Mouse (Mus musculus) urinary bladder, postnatal 10 days (tissue): ENCODE measurements around the gene Appl2.
"Not testable (repeated sequence)": the region's sequence is repeated elsewhere in the genome, so short reads cannot be mapped to it uniquely, and the experiment has no call there.

Experiments used
- DNase-seq: peaks from one replicate; pipeline ENCODE4 v3.0.0; 2022; ENCODE audit warnings: low spot score

Appl2 gene

DNA sequence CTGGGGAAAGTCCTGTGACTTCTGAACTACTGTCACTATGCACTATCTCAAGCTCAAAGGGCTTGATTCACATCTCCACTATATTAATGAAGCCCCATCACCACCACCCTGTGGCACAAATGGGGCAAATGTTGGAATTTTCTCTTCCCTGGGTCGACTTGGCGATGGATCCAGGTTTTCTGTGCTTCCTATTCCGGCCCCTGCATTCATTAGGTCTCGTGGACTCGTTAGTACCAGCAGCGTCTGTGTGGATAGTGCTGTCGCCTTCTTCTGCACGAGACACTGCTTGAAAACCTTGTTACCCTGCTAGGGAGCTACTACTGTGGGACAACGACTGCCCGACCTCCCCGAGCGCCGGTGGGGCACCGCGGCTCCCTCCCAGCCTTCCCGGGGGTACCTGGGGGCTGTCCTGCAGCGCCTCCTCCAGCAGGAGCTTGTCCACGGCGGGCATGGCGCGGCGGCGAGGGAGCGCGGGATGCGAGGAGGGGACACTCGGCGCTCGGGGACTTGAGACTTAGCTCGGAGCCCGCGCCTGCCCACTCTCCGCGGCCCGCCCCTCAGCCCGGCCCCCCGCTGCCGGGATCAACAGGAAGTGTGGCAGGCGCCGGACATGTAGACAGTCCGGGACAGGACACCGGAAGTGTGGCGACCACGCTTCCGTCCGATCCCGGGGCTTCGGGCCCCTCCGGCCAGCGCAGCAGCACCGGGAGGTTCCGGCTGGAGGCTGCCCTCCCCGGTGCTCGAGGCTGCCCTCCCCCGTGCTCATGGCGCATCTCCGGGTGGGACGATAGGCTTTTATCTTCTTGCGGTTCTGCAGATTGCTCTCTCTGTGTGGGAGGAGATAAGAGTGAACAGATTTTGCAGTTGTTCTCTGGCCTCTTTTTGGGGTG is at the start of gene Appl2:
TSS of gene Appl2 (minus strand) at position 608 of the 890 bp plus-strand sequence.
- DNase-seq, result peak; percentile 81

DNA sequence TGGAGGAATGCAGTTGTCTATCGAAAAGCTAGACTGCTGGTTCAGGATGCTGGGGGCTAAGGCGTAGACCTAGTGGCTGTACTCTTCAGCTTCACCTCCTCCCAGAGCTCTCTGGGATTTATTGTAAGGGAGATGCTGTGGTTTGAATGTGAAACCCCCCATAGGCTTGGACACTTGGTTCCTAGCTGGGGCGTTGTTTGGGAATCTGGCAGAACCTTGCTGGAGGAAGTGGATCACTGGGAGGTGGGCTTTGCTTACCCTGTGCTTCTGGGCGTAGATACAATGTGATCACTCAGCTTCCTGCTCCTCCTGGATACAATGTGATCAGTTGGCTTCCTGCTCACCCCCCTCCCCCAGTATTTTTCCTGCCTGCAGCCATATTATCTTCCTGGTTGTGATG is 47.7 kb upstream of the Appl2 start:
- DNase-seq, result no peak

DNA sequence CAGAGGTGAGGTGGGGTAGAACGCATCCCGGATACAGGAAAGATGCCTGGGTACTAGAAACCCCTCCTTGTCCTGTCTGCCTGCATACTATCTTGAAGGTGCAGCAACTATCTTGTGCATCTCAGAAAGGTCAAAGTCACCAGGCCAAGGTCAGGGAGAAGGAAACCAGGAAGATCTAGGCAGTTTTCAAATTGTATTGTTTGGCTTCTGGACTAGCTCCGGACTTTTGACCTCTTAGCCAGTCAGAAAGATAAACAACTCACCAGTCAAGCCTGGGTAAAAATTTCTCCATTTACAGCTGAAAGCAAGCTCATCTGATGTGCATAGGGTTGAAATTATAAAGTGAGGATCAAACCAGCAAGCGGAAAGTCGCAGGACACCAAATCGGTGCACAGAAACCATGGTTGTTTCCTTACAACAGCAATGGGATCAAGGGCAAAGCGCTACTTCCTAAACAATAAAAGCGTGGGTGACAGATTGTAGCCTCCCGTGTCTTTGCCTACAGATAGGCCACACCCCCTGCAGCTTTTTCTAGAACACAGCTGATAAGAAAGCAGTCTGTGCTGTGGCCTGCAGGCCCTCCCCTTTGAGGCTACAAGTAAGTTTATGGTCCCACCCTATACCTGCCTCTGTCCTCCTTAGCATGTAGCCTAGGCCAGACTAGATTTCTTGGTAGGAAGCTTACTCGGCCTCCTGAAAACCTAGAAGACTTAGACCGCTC is 43.8 kb upstream of the Appl2 start:
- DNase-seq, result no peak

DNA sequence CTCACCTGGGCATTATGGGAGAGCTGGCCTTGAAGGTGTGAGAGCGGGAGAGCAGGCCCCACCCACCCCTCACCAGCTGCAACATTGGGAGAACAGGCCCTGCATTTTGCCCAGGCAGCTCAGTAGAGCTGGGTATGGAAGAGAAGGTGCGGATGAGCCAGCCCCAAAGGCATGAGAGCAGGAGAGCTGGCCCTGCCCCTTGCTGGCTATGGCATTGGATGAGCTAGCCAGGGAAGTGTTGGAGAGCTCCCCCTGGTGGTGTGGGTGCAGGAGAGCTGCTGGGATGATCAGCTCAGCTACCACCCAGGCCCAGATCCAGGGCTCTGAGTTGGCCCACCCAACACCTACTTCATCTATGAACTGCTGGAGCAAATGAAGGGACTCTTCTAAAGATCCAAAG is 39.7 kb upstream of the Appl2 start:
- no peak for DNase-seq

GRCm38 (mm10) chr10:83681334-83681733 is 32.8 kb upstream of the Appl2 start:
- DNase-seq, result no peak

DNA sequence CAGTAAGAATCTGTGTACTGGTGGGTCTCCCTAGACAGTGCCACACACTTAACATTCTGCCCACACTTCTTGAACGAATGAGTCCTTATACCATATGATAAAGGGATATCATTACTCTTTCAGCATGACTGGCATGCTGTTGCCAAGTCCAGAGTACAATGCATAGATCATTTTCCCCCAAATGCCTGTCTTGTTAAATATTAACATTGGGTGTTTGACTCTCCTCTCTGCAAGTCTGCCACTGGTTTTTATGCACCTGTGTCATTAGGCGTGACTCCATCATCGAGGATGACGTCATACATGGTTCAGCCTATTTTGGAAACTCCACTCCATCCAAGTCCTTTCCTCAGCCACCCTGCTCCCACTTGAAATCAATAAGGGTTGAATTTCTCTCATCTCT is 18.0 kb upstream of the Appl2 start:
- no peak for DNase-seq

GRCm38 (mm10) chr10:83661925-83662324 is 13.4 kb upstream of the Appl2 start:
- no peak for DNase-seq

DNA sequence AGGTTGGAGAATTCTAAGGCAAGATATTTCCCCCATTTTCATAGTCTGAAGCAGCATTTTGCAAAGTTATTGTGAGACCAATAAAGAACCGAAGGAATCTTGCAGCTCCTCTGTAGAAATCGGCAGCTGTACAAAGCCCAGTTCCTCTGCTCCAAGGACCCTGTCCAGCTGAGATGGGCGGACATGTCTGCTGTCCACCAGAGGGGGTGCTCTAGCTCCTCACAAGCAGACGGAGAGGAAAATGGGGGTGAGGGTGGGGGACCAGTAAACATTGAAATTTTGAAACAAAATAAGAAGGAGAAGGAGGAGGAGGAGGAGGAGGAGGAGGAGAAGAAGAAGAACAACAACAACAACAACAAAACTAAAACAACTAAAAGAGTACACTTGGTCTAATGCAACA is 12.1 kb upstream of the Appl2 start:
- DNase-seq, result no peak

- no peak for DNase-seq
These were observed 6.1 kb upstream of the Appl2 start for GRCm38 (mm10) chr10:83654591-83654990.

DNA sequence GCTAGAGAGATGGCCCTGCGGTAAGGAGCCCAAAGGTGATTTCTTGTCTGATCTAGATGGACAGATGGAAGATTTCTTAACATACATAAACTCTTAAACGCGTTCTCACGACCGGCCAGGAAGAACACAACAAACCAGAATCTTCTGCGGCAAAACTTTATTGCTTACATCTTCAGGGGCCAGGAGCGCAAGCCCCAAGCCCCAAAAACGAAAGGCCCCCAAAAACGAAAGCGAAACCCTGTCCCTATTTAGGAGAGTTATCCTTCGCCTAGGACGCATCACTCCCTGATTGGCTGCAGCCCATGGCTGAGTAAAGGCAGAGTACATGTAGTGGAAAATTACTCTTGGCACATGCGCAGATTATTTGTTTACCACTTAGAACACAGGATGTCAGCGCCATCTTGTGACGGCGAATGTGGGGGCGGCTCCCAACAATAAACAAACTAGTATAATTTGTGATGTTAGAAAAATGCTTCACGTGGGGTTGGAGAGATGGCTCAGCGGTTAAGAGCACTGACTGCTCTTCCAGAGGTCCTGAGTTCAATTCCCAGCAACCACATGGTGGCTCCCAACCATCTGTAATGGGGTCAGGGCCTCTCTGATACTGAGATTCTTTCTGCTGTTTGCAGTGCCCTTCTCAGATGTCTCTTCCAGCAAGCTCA is 3.8 kb upstream of the Appl2 start:
- DNase-seq, result not testable (repeated sequence)

DNA sequence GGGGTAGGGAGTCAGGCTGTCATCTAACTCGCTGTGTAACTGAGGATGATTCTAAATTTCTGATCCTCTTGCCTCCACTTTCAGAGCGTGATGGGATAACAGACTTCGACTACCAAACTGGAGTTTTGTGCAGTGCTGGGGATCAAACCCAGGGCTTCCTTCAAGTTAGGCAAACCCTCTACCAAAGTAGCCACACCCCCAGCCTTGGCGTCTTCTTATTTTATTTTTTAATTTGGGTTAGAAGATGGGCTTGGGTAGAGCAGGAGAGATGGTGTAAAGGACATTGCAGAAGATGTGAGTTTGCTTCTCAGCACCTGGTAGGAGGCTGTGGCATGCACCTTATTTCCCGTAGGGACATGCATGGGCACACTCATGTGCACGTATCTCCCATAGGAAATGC is 499 bp upstream of the Appl2 start:
- DNase-seq, result no peak

- DNase-seq, result no peak
These were observed 2.1 kb downstream of the Appl2 start for GRCm38 (mm10) chr10:83646351-83646885.

DNA sequence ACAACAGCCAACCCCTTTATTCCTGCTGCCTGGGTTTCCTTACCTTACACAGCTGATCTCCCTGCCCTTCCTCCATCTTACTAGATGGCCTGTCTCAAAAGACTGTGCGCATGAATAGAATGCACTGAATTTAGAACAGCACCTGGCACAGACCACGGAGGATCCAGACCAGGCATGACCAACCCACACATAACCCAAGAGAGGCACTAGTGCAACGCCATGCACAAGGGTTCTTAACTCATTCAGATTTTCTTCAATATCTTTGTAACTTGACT is 2.9 kb downstream of the Appl2 start:
- DNase-seq, result no peak

DNA sequence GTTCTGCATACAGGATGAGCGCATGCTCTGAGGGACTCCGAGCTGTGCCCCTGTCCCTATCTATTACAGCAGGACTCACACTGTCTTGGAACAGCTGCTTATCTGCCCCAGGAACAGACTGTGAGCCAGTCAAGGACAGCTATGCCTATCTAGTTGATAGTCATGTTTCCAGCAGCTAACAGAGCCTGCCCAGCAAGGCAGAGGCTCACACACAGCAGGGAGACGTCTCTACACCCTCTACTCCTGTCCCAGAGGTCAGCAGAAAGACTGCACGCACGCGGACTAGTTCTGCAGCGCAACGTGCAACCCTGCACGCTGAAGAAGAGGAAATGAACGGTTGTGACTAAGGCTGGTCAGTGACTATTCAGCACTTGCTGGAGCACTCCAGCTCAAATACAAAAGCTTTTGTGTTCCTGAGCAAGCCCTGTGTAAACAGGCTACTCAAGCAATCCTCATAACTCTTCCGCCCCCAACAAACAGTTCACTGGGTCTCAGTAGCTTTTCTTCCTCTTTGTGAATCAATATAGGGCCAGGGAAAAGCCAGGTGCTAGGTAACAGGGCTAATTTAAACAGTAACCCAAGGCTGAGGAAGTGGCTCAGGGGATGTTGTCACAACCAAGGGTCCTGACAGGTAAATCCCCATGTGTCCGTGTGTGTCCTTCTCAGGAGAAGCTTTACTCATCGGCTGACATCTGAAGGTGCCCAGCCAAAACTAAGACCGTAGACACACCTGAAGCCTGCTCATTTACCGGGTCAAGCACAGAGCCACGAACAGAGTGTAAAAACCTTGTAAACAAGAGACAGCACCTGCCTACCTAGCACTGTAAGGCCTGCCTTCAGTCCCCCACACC is 3.4 kb downstream of the Appl2 start:
- no peak for DNase-seq

DNA sequence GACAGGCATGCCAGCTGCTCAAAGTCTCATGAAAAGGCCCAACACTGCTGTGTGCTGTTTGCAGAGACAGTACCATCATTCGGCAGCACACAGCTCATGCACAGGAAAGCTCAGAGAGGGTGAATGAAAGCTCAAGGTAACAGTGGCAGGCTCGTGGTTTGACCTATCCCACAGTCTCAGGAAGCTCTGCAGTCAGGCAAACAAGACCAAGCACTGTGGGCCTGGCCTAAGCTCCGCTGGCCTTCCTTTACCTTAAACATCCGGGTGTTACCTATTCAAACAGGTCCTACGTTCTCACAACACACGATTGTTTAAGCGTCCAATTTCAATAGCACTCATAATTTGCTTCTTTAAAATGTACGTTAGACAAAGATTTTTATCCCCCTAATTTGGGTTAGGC is 4.4 kb downstream of the Appl2 start:
- no peak for DNase-seq

DNA sequence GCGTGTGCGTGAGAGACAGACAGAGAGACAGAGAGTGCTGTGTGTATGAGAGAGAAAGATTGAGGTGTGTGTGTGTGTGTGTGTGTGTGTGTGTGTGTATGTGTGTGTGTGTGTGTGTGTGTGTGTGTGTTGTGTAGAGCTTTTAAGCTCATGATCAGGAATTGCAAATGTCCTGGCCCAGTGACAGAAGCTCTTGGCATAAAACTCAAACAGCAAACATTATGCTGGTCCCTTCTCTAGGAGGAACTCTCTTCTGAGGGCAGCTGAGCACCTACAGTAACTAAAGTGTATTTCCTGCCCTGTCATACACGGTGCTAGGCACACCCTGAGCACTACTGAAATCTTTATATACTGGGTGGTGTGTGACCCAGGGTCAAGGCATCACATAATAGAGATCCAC is 6.9 kb downstream of the Appl2 start:
- DNase-seq, result no peak

DNA sequence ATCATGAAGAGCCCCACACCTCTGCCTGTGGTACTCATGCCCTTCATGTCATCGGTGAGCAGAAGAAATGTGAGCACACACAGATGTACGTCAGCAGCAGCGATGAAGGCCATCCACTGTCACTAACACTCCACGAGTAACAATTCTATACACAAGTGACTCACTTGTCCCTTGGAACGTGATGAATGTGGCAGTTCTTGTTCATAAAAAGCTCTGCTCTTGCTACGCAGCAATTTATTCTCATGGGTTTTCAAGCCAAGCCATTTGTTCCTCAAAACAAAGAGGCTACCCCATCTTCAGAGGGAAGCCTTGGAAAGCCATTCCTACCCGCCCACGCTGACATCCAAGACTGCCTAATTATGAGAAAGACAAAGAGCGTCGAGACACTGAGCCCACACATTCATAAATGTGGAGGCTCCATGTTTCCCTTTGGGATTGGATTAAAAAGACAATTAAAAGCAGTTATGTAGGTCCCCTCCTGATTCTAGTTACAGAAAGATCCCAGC is 8.6 kb downstream of the Appl2 start:
- DNase-seq, result no peak

DNA sequence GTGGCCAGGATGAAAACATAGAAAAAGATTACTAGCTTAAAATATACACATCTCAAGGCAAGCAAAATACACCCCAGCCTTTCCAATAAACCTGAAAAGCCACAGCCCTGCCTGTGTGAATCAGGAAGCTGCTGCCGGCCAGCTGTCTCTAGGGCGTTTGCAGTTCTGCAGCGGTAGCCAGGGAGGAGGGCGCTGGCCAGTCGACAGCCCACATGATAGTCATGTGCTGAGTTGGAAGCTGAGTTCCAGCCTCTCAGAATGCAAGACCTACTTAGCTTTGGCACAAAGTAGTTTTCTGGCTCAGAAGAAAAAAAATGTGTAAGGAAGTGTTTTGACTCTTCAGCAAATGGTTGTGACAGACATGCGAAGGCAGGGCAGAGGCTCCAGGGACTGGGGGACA is 11.2 kb downstream of the Appl2 start:
- no peak for DNase-seq

DNA sequence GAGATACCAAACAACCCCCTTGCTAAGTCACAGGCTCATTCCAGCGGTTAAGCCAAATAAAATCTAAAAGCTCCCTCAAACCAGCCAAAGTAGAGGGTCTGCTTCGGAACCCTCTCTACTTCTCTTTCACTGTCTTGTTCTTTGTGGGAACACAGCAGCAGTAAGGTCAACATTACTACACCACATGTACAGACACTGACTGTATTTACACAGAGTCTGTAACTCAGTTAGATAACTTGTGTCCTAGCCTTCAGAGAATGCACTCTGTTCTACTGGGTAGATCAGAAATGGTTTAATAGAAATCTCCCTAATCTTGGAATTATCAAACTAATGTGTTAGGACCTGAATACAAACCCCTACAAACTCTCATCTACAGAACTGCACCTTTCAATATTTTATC is 12.3 kb downstream of the Appl2 start:
- no peak for DNase-seq

DNA sequence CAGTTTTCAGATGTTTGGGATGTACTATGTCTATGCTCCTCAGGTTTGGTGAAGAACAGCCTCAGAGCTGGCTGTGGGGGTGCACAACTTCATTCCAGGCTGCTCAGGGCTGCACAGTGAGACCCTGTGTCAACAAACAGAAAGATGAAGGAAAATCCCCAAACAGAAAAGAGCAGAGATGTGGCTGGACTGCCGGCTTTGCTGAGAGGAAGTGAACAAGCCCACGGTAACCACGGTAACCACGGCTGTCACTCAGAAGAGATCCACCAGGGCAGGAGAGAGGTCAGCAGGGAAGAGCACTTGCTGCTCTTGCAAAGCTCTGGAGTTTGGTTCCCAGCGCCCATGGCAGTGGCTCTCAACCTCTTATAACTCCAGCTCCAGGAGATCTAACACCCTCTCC is 14.1 kb downstream of the Appl2 start:
- DNase-seq, result no peak

GRCm38 (mm10) chr10:83632806-83633374 is 15.6 kb downstream of the Appl2 start:
- DNase-seq, result no peak
